25 mouse cellular contexts compared by ENCODE assay signal in the genomic region with DNA sequence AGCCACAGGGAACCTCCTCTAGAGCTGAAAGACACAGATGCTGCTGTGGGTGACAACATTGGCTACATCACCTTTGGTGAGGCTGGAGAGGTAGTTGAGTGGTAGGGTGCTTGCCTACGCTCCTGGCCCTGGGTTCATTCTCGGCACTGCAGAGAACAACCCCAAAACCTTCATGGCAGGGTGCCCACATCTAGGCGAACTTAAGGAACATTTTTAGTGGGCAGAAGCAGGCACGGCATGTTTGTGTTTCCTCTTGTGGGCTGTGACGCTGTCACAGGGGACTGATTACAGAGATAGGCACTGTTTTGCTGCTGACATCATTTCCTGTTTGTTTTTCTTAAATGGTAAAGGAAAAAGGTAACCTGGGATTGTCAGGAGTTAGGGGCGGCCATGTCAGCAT. TPM values are rescaled to one million over a fixed set of nuclear protein-coding genes. Genes with fewer than 3 reads are reported as not detected.
A peak's percentile ranks its signal among the peaks of the same experiment; 100 is the strongest.
DNase-seq lines count a peak whose midpoint lies in the region; ATAC-seq and TF ChIP-seq lines count a peak whose summit lies in the region.
"Had no signal": no experiment of that assay in that cellular context is flagged by ENCODE, and none has a peak within 500 bp of the region (broad histone marks: within the 10 kb centered on the region; RNA-seq: fewer than 3 reads in every experiment).

No protein-coding gene starts in this region.

- no peak overlapping the region for H3K4me2 ChIP-seq in intestine, postnatal 0 days (replicated peaks; ENCODE audit: low read depth)
- H3K4me2 ChIP-seq: embryonic facial prominence, embryonic 12.5 days; forebrain, embryonic 15.5 days; heart, embryonic 13.5 days; hindbrain, embryonic 12.5 days had no signal

- no peaks in the 10 kb centered on the region for H3K9me3 ChIP-seq in intestine, postnatal 0 days (ENCODE audit: control insufficient read depth)
- H3K9me3 ChIP-seq: embryonic facial prominence, embryonic 12.5 days; forebrain, embryonic 15.5 days; heart, embryonic 13.5 days; hindbrain, embryonic 12.5 days had no signal

- no peak for TF ChIP-seq CTCF in thymus, adult 2 months (IDR thresholded peaks at IDR 0.05; ENCODE audit: borderline replicate concordance, control insufficient read depth, extremely low read depth, insufficient read depth, low read length, poor library complexity)
- TF ChIP-seq CTCF in intestine, postnatal 0 days (IDR thresholded peaks at IDR 0.05; ENCODE audit: low read depth) = no peak

- peaks cover 9% of the 10 kb centered on the region for H3K4me1 ChIP-seq in thymus, adult 2 months (replicated peaks; ENCODE audit: control insufficient read depth, insufficient read depth, low read length)
- H3K4me1 ChIP-seq in intestine, postnatal 0 days (replicated peaks; ENCODE audit: control insufficient read depth, insufficient read depth, low read length) = no peaks in the 10 kb centered on the region
- H3K4me1 ChIP-seq: embryonic facial prominence, embryonic 12.5 days; forebrain, embryonic 15.5 days; hindbrain, embryonic 12.5 days had no signal

- H3K9ac ChIP-seq in intestine, postnatal 0 days (ENCODE audit: low read depth, low read length) = no peak overlapping the region
- H3K9ac ChIP-seq: embryonic facial prominence, embryonic 12.5 days; forebrain, embryonic 15.5 days; heart, embryonic 13.5 days; hindbrain, embryonic 12.5 days had no signal

- H3K27me3 ChIP-seq in thymus, adult 2 months (ENCODE audit: control insufficient read depth, insufficient read depth, low read length) = no peaks in the 10 kb centered on the region
- H3K27me3 ChIP-seq in intestine, postnatal 0 days (replicated peaks; ENCODE audit: control insufficient read depth, insufficient read depth, low read length) = no peaks in the 10 kb centered on the region
- H3K27me3 ChIP-seq: embryonic facial prominence, embryonic 12.5 days; forebrain, embryonic 15.5 days; heart, embryonic 13.5 days; hindbrain, embryonic 12.5 days had no signal

- peak overlapping the region; percentile 42; the same call in 1 of the 2 replicates for H3K27ac ChIP-seq in thymus, adult 2 months (ENCODE audit: control insufficient read depth, insufficient read depth, low read length)
- H3K27ac ChIP-seq in intestine, postnatal 0 days (ENCODE audit: low read depth, low read length) = no peak overlapping the region
- H3K27ac ChIP-seq: embryonic facial prominence, embryonic 12.5 days; forebrain, embryonic 15.5 days; heart, adult 2 months; heart, embryonic 13.5 days; hindbrain, embryonic 12.5 days had no signal

- no peak for DNase-seq in thymus, adult 2 months
- DNase-seq in thymus, postnatal 36 days = no peak
- peak; percentile 80 for DNase-seq in naive thymus-derived CD4-positive, alpha-beta T cell, adult 2 months (ENCODE audit: low read depth)
- DNase-seq in urinary bladder, postnatal 36 days (ENCODE audit: low spot score in 2 of 2) = no peak
- DNase-seq: adrenal gland, adult 2 months; adrenal gland, postnatal 25 days; cerebellum, adult 8-10 months; cerebellum, postnatal 14 days; gastrocnemius, postnatal 36 days; heart, adult 2 months; heart, postnatal 36 days had no signal

- H3K36me3 ChIP-seq in thymus, adult 2 months (ENCODE audit: control insufficient read depth, insufficient read depth, low read length) = peaks cover 90% of the 10 kb centered on the region
- H3K36me3 ChIP-seq in intestine, postnatal 0 days (ENCODE audit: control insufficient read depth, insufficient read depth) = peaks cover 87% of the 10 kb centered on the region

- peak; percentile 82 for ATAC-seq in CD4-positive, CD25-positive, alpha-beta regulatory T cell, adult 4 months
- 0 out of 2 replicates have a peak, but pooled peaks have one; percentile 27 for ATAC-seq in common myeloid progenitor, adult 5-6 weeks (replicated peaks; ENCODE audit: low read depth, poor library complexity, severe bottlenecking)
- no peak for ATAC-seq in intestine, postnatal 0 days
- no peak for ATAC-seq in megakaryocyte progenitor cell, adult 5-6 weeks (replicated peaks; ENCODE audit: poor library complexity)
- ATAC-seq: forebrain, embryonic 15.5 days; hindbrain, embryonic 16.5 days; intestine, embryonic 16.5 days had no signal

- no peak for TF ChIP-seq POLR2A in thymus, adult 2 months (IDR thresholded peaks at IDR 0.05; ENCODE audit: control insufficient read depth, extremely low read depth, insufficient read depth, low read length, poor library complexity)

- no peak overlapping the region for H3K4me3 ChIP-seq in thymus, adult 2 months (ENCODE audit: control insufficient read depth, insufficient read depth, low read length)
- no peak overlapping the region for H3K4me3 ChIP-seq in intestine, postnatal 0 days (ENCODE audit: low read depth, low read length)
- H3K4me3 ChIP-seq: embryonic facial prominence, embryonic 12.5 days; forebrain, embryonic 15.5 days; heart, adult 2 months; heart, embryonic 13.5 days; hindbrain, embryonic 12.5 days had no signal

- WGBS in thymus, adult 2 months = 55% methylated on average over 6 of the region's 6 CpGs
- WGBS in intestine, postnatal 0 days = 87% methylated on average over 6 of the region's 6 CpGs

RNA-seq across cellular contexts. Expression of a gene that starts 15.8 kb away (rescaled TPM):
- polyA plus RNA-seq in thymus, adult 2 months (2012; rRNA removed) = 0.40 and 1.3 TPM in 2 replicates
- polyA plus RNA-seq in CD4-positive, CD25-positive, alpha-beta regulatory T cell, adult 4 months (2017; shearing (Covaris generic)) = 1 to 10 TPM in 1 of 2 experiments, not detected in 1; 1.1 TPM
- not detected in 2 replicates for total RNA-seq in common myeloid progenitor, adult 5-6 weeks (2017)
- polyA plus RNA-seq in intestine, postnatal 0 days (2015; fragmentation: Nextera tagmentation; extraction: Ambion mirVana) = 0.78 and 0.93 TPM in 2 replicates
- 0.12 TPM in 1 of 2 replicates, not detected in the other for total RNA-seq in megakaryocyte progenitor cell, adult 5-6 weeks (2015)
- not detected in 2 replicates for total RNA-seq in megakaryocyte progenitor cell, adult 5-6 weeks (2017)
- total RNA-seq: adrenal gland, adult 2 months; adrenal gland, postnatal 25 days; gastrocnemius, adult 8-10 months; gastrocnemius, postnatal 36 days; heart, adult 2 months; heart, postnatal 36 days; MEL had no signal
- polyA plus RNA-seq: cortical plate, adult 2 months; embryonic facial prominence, embryonic 12.5 days; forebrain, embryonic 11.5 days; forebrain, embryonic 15.5 days; hindbrain, embryonic 16.5 days had no signal

RNA-seq across cellular contexts. Expression of a gene that starts 22.0 kb away (rescaled TPM):
- polyA plus RNA-seq in thymus, adult 2 months (2012; rRNA removed) = 183 and 201 TPM in 2 replicates
- 100 to 1,000 TPM; 205 to 288 TPM for polyA plus RNA-seq in CD4-positive, CD25-positive, alpha-beta regulatory T cell, adult 4 months (2017; shearing (Covaris generic))
- total RNA-seq in common myeloid progenitor, adult 5-6 weeks (2017) = 84.2 and 100 TPM in 2 replicates
- 130 and 136 TPM in 2 replicates for polyA plus RNA-seq in intestine, postnatal 0 days (2015; fragmentation: Nextera tagmentation; extraction: Ambion mirVana)
- 45.3 and 49.7 TPM in 2 replicates for total RNA-seq in megakaryocyte progenitor cell, adult 5-6 weeks (2015)
- total RNA-seq in megakaryocyte progenitor cell, adult 5-6 weeks (2017) = 98.1 and 104 TPM in 2 replicates

RNA-seq across cellular contexts. Expression of a gene that starts 22.2 kb away (rescaled TPM):
- 41.1 and 50.1 TPM in 2 replicates for polyA plus RNA-seq in thymus, adult 2 months (2012; rRNA removed)
- polyA plus RNA-seq in CD4-positive, CD25-positive, alpha-beta regulatory T cell, adult 4 months (2017; shearing (Covaris generic)) = 10 to 100 TPM; 78.8 to 83.8 TPM
- 11.6 and 17.2 TPM in 2 replicates for total RNA-seq in common myeloid progenitor, adult 5-6 weeks (2017)
- 103 and 107 TPM in 2 replicates for polyA plus RNA-seq in intestine, postnatal 0 days (2015; fragmentation: Nextera tagmentation; extraction: Ambion mirVana)
- total RNA-seq in megakaryocyte progenitor cell, adult 5-6 weeks (2015) = 29.8 and 32.4 TPM in 2 replicates
- total RNA-seq in megakaryocyte progenitor cell, adult 5-6 weeks (2017) = 11.2 and 21.6 TPM in 2 replicates

RNA-seq across cellular contexts. Expression of a gene that starts 26.6 kb away (rescaled TPM):
- polyA plus RNA-seq in thymus, adult 2 months (2012; rRNA removed) = 263 and 279 TPM in 2 replicates
- polyA plus RNA-seq in CD4-positive, CD25-positive, alpha-beta regulatory T cell, adult 4 months (2017; shearing (Covaris generic)) = 100 to 1,000 TPM; 614 to 635 TPM
- total RNA-seq in common myeloid progenitor, adult 5-6 weeks (2017) = 298 and 302 TPM in 2 replicates
- polyA plus RNA-seq in intestine, postnatal 0 days (2015; fragmentation: Nextera tagmentation; extraction: Ambion mirVana) = 528 and 529 TPM in 2 replicates
- 802 and 912 TPM in 2 replicates for total RNA-seq in megakaryocyte progenitor cell, adult 5-6 weeks (2015)
- total RNA-seq in megakaryocyte progenitor cell, adult 5-6 weeks (2017) = 414 and 435 TPM in 2 replicates

RNA-seq across cellular contexts. Expression of a gene that starts 42.9 kb away (rescaled TPM):
- polyA plus RNA-seq in thymus, adult 2 months (2012; rRNA removed) = 55.5 and 69.2 TPM in 2 replicates
- polyA plus RNA-seq in CD4-positive, CD25-positive, alpha-beta regulatory T cell, adult 4 months (2017; shearing (Covaris generic)) = 10 to 100 TPM; 16.7 to 27.5 TPM
- 16.1 and 19.7 TPM in 2 replicates for total RNA-seq in common myeloid progenitor, adult 5-6 weeks (2017)
- 47.4 and 49.1 TPM in 2 replicates for polyA plus RNA-seq in intestine, postnatal 0 days (2015; fragmentation: Nextera tagmentation; extraction: Ambion mirVana)
- 13.6 and 13.8 TPM in 2 replicates for total RNA-seq in megakaryocyte progenitor cell, adult 5-6 weeks (2015)
- 14.0 and 18.4 TPM in 2 replicates for total RNA-seq in megakaryocyte progenitor cell, adult 5-6 weeks (2017)

Comparison
In these comparisons a context has a peak if more than half of its experiments do, and no peak if none do; other contexts are left out.
1. ATAC-seq: peak in CD4-positive, CD25-positive, alpha-beta regulatory T cell, adult 4 months (single experiment) and common myeloid progenitor, adult 5-6 weeks (single experiment); none in intestine, postnatal 0 days (single experiment) and megakaryocyte progenitor cell, adult 5-6 weeks (single experiment).